Mouse (Mus musculus) brain, embryonic 14.5 days (tissue): ENCODE measurements around the gene Syt16.

Source experiments
- CTCF ChIP-seq: fragments of 200-500 bp; IDR thresholded peaks from 2 replicates; pipeline ENCODE4 v1.5.1; 2012; ENCODE audit warnings: inconsistent platforms, mild to moderate bottlenecking, moderate library complexity, borderline replicate concordance; ENCODE audit not compliant: insufficient read depth, insufficient read length; ENCODE audit errors: extremely low read depth
- POLR2A ChIP-seq: fragments of 200-500 bp; IDR thresholded peaks from 2 replicates; pipeline ENCODE4 v1.6.1; 2012; ENCODE audit warnings: mild to moderate bottlenecking, inconsistent platforms, borderline replicate concordance; ENCODE audit not compliant: poor library complexity, insufficient read depth, insufficient read length, severe bottlenecking; ENCODE audit errors: extremely low read depth

- TF ChIP-seq POLR2A (no peak), CTCF (no peak)
Measured at GRCm38 (mm10) chr12:74282846-74283245, 285.4 kb downstream of the Syt16 start.
